Mouse (Mus musculus) forebrain, embryonic 11.5 days (tissue): Measurements from ENCODE around the gene Adtrp. TPM values are rescaled to one million over a fixed set of nuclear protein-coding genes. Genes with fewer than 3 reads are reported as not detected.

ENCODE experiments used
- ATAC-seq: fragments of 200-750 bp; cut with Nextera tagmentation; replicated peaks from 2 replicates; pipeline ENCODE4 v1.8.0; 2017; ENCODE audit warnings: moderate TSS enrichment; ENCODE audit not compliant: low FRiP score
- DNase-seq: peaks from one replicate; pipeline ENCODE4 v3.0.0-alpha.2; 2017; ENCODE audit warnings: low spot score
- H3K27ac ChIP-seq: fragments of 300-500 bp; sonication (generic); 2 replicates; pipeline ENCODE4 v1.5.1; 2014; ENCODE audit warnings: low read depth, low read length
- H3K27me3 ChIP-seq: fragments of 300-500 bp; sonication (generic); 2 replicates; pipeline ENCODE4 v1.6.1; 2014; ENCODE audit warnings: mild to moderate bottlenecking, low read length, mixed read lengths; ENCODE audit not compliant: control insufficient read depth, insufficient read depth
- H3K36me3 ChIP-seq: fragments of 300-500 bp; sonication (generic); 2 replicates; pipeline ENCODE4 v1.6.1; 2014; ENCODE audit warnings: mild to moderate bottlenecking, low read length, moderate library complexity, mixed read lengths; ENCODE audit not compliant: control insufficient read depth, insufficient read depth
- H3K4me1 ChIP-seq: fragments of 300-500 bp; sonication (generic); replicated peaks from 2 replicates; pipeline ENCODE4 v1.6.1; 2014; ENCODE audit warnings: low read length, mixed read lengths; ENCODE audit not compliant: control insufficient read depth, insufficient read depth
- H3K4me2 ChIP-seq: fragments of 300-500 bp; sonication (generic); 2 replicates; pipeline ENCODE4 v1.6.1; 2014; ENCODE audit warnings: low read depth, mild to moderate bottlenecking, low read length, moderate library complexity, mixed read lengths; ENCODE audit not compliant: severe bottlenecking
- H3K4me3 ChIP-seq: fragments of 300-500 bp; sonication (generic); 2 replicates; pipeline ENCODE4 v1.5.1; 2014; ENCODE audit warnings: low read depth, low read length
- H3K9ac ChIP-seq: fragments of 300-500 bp; sonication (generic); 2 replicates; pipeline ENCODE4 v1.6.1; 2014; ENCODE audit warnings: low read length
- H3K9me3 ChIP-seq: fragments of 300-500 bp; sonication (generic); 2 replicates; pipeline ENCODE4 v1.6.1; 2016; ENCODE audit warnings: low read length, mixed read lengths; ENCODE audit not compliant: control insufficient read depth
- WGBS: fragments of 180-500 bp; shearing (Covaris S2); extraction: QIAGEN DNeasy Blood & Tissue Kit; methylation state at CpG from one replicate; pipeline ENCODE4 v1.1.7; 2014; 5-methylcytosine and 5-hydroxymethylcytosine counted together
- polyA plus RNA-seq: library from polyadenylated mRNA; unstranded; fragments of >200 nt; fragmentation: Nextera tagmentation; extraction: Ambion mirVana; gene quantifications from 2 replicates; pipeline ENCODE4 v1.2.1, GENCODE M21; 2014

Adtrp gene
- polyA plus RNA-seq, 1 experiment from 2014 or later: not detected

GRCm38 (mm10) chr13:41719331-41719730 lies 128.2 kb downstream of the Adtrp start:
- Histone ChIP-seq H3K36me3 (no peaks in the 10 kb centered on the region), H3K4me2 (no peak overlapping the region), H3K27ac (no peak overlapping the region), H3K4me3 (no peak overlapping the region), H3K9ac (no peak overlapping the region), H3K4me1 (no peaks in the 10 kb centered on the region), H3K9me3 (no peaks in the 10 kb centered on the region), H3K27me3 (no peaks in the 10 kb centered on the region)
- DNase-seq (no peak), ATAC-seq (no peak)
- WGBS: 83% methylated on average over 16 of the region's 16 CpGs

- Histone ChIP-seq H3K9ac (no peak overlapping the region), H3K9me3 (no peaks in the 10 kb centered on the region), H3K27me3 (no peaks in the 10 kb centered on the region), H3K27ac (no peak overlapping the region), H3K4me2 (no peak overlapping the region), H3K4me3 (no peak overlapping the region), H3K4me1 (no peaks in the 10 kb centered on the region), H3K36me3 (no peaks in the 10 kb centered on the region)
- ATAC-seq (no peak), DNase-seq (no peak)
- WGBS: 87% methylated on average over 4 of the region's 4 CpGs
Observed at GRCm38 (mm10) chr13:41718051-41718450, 129.4 kb downstream of the Adtrp start.

Other genes with a start within 250 kb of the Adtrp start
- 22.4 and 24.1 TPM in 2 replicates for gene Tmem170b, start 241.8 kb downstream of the Adtrp start, polyA plus RNA-seq
- 13.2 and 16.5 TPM in 2 replicates for gene Hivep1, start 204.3 kb upstream of the Adtrp start, polyA plus RNA-seq